Mouse (Mus musculus) right cerebral cortex, postnatal 36 days (tissue): ENCODE measurements around the gene Nedd8.

Source experiments
- DNase-seq, 2 experiments: peaks; one replicate each; pipeline ENCODE4 v3.0.0; 2022; ENCODE audit warnings: low spot score in 2 of 2, mixed read lengths in 1 of 2

Gene Nedd8

GRCm38 (mm10) chr14:55671486-55671832 is 465 bp downstream of the Nedd8 start:
- peak in 1 of 2 experiments; percentile 64 for DNase-seq

GRCm38 (mm10) chr14:55660636-55661035 is 11.3 kb downstream of the Nedd8 start:
- DNase-seq, result no peak

GRCm38 (mm10) chr14:55659960-55660573 is 11.9 kb downstream of the Nedd8 start, which contains the start of gene Mdp1:
Gene Mdp1, minus strand, starts transcription at chr14:55660508.
- peak; percentile 76 to 79 for DNase-seq

- no peak for DNase-seq
Measured at GRCm38 (mm10) chr14:55658011-55658410, 13.9 kb downstream of the Nedd8 start.

- no peak for DNase-seq
Measured at GRCm38 (mm10) chr14:55656935-55657334, 15.0 kb downstream of the Nedd8 start.

- no peak for DNase-seq
Measured at GRCm38 (mm10) chr14:55651528-55651927, 20.4 kb downstream of the Nedd8 start.

- no peak for DNase-seq
Measured at GRCm38 (mm10) chr14:55649884-55650283, 22.0 kb downstream of the Nedd8 start, which contains the start of gene Tssk4. Gene Tssk4, plus strand, starts transcription at chr14:55650184.

- DNase-seq, result no peak
Measured at GRCm38 (mm10) chr14:55644261-55644888, 27.5 kb downstream of the Nedd8 start.

GRCm38 (mm10) chr14:55643060-55643907 is 28.6 kb downstream of the Nedd8 start, which contains the start of gene Tm9sf1:
Gene Tm9sf1, minus strand, starts transcription at chr14:55643806.
- peak; percentile 82 to 83 for DNase-seq

GRCm38 (mm10) chr14:55642679-55643059 is 29.3 kb downstream of the Nedd8 start:
- DNase-seq, result no peak

- DNase-seq, result no peak
Measured at GRCm38 (mm10) chr14:55641291-55641690, 30.6 kb downstream of the Nedd8 start.

GRCm38 (mm10) chr14:55640816-55641215 is 31.1 kb downstream of the Nedd8 start:
- no peak for DNase-seq

GRCm38 (mm10) chr14:55637795-55638194 is 34.1 kb downstream of the Nedd8 start, which contains the start of gene Gm49378:
Gene Gm49378, minus strand, starts transcription at chr14:55637895.
- no peak for DNase-seq

- peak; percentile 84 to 90 for DNase-seq
Measured at GRCm38 (mm10) chr14:55635523-55636007, 36.4 kb downstream of the Nedd8 start, which contains the start of gene Ipo4. Gene Ipo4, minus strand, starts transcription at chr14:55635957.

GRCm38 (mm10) chr14:55634874-55635522 is 36.9 kb downstream of the Nedd8 start:
- DNase-seq, result peak; percentile 15 to 17

GRCm38 (mm10) chr14:55629312-55629711 is 42.6 kb downstream of the Nedd8 start:
- no peak for DNase-seq

- DNase-seq, result no peak
Measured at GRCm38 (mm10) chr14:55628077-55628827, 43.7 kb downstream of the Nedd8 start.

- DNase-seq, result no peak
Measured at GRCm38 (mm10) chr14:55618486-55619195, 53.3 kb downstream of the Nedd8 start.

- no peak for DNase-seq
Measured at GRCm38 (mm10) chr14:55617822-55618221, 54.1 kb downstream of the Nedd8 start, which contains the start of gene Rec8. Gene Rec8, plus strand, starts transcription at chr14:55618037.

GRCm38 (mm10) chr14:55616844-55617243 is 55.1 kb downstream of the Nedd8 start:
- DNase-seq, result no peak
